Mouse (Mus musculus) stomach, embryonic 16.5 days (tissue): ENCODE measurements around the gene Gpr87. TPM values are rescaled to one million over a fixed set of nuclear protein-coding genes. Genes with fewer than 3 reads are reported as not detected.
"Not testable (repeated sequence)": the region's sequence is repeated elsewhere in the genome, so short reads cannot be mapped to it uniquely, and the experiment has no call there.

Experiments
- ATAC-seq: fragments of 200-750 bp; cut with Nextera tagmentation; 2 replicates; pipeline ENCODE4 v1.8.0; 2017; ENCODE audit warnings: moderate number of reproducible peaks, moderate TSS enrichment; ENCODE audit not compliant: insufficient read depth, low FRiP score
- H3K27ac ChIP-seq: fragments of 300-500 bp; sonication (generic); 2 replicates; pipeline ENCODE4 v1.5.1; 2014; ENCODE audit warnings: low read length
- H3K27me3 ChIP-seq: fragments of 300-500 bp; sonication (generic); 2 replicates; pipeline ENCODE4 v1.6.1; 2014; ENCODE audit warnings: low read length, control low read depth, mixed read lengths; ENCODE audit not compliant: control insufficient read depth, insufficient read depth
- H3K36me3 ChIP-seq: fragments of 300-500 bp; sonication (generic); 2 replicates; pipeline ENCODE4 v1.6.1; 2014; ENCODE audit warnings: low read length; ENCODE audit not compliant: control insufficient read depth, insufficient read depth
- H3K4me1 ChIP-seq: fragments of 300-500 bp; sonication (generic); 2 replicates; pipeline ENCODE4 v1.6.1; 2014; ENCODE audit warnings: low read length, control low read depth, mixed read lengths; ENCODE audit not compliant: control insufficient read depth, insufficient read depth
- H3K4me2 ChIP-seq: fragments of 300-500 bp; sonication (generic); 2 replicates; pipeline ENCODE4 v1.6.1; 2014; ENCODE audit warnings: low read depth, low read length, mixed read lengths
- H3K4me3 ChIP-seq: fragments of 300-500 bp; sonication (generic); replicated peaks from 2 replicates; pipeline ENCODE4 v1.5.1; 2014; ENCODE audit warnings: mild to moderate bottlenecking, low read length
- H3K9ac ChIP-seq: fragments of 300-500 bp; sonication (generic); 2 replicates; pipeline ENCODE4 v1.6.1; 2014; ENCODE audit warnings: low read length
- H3K9me3 ChIP-seq: fragments of 300-500 bp; sonication (generic); replicated peaks from 2 replicates; pipeline ENCODE4 v1.6.1; 2016; ENCODE audit warnings: low read length, control low read depth; ENCODE audit not compliant: control insufficient read depth
- WGBS: fragments of 180-500 bp; shearing (Covaris S2); extraction: QIAGEN DNeasy Blood & Tissue Kit; methylation state at CpG from one replicate; pipeline ENCODE4 v1.1.7; 2014; 5-methylcytosine and 5-hydroxymethylcytosine counted together
- polyA plus RNA-seq: library from polyadenylated mRNA; unstranded; fragments of >200 nt; fragmentation: Nextera tagmentation; extraction: Ambion mirVana; gene quantifications from 2 replicates; pipeline ENCODE4 v1.2.1, GENCODE M21; 2015

Gene Gpr87
- polyA plus RNA-seq, 1 experiment from 2014 or later = 18.6 TPM

DNA sequence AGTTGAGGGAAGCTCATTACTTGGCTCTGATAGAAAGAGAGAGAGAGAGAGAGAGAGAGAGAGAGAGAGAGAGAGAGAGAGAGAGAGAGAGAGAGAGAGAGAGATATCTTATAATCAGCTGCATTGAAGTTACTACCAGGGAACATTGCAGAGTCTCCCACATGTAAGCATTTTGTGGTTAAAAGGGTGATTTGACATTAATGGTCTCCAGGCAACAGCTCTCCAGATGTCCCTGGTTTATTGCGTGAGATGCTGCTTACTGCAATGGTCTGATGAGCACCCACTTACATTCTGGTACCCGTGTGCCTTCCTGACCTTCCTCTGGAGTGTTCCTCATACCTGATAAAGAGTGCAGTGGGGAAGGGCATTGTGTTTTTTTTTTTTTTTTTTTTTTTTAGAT lies 40.0 kb downstream of the Gpr87 start:
- 72% methylated on average over 2 of the region's 2 CpGs for WGBS
- Histone ChIP-seq H3K4me1 (no peaks in the 10 kb centered on the region), H3K9me3 (no peaks in the 10 kb centered on the region), H3K9ac (no peak overlapping the region), H3K27ac (no peak overlapping the region), H3K4me2 (no peak overlapping the region), H3K27me3 (no peaks in the 10 kb centered on the region), H3K36me3 (no peaks in the 10 kb centered on the region), H3K4me3 (no peak overlapping the region)
- ATAC-seq = no peak

DNA sequence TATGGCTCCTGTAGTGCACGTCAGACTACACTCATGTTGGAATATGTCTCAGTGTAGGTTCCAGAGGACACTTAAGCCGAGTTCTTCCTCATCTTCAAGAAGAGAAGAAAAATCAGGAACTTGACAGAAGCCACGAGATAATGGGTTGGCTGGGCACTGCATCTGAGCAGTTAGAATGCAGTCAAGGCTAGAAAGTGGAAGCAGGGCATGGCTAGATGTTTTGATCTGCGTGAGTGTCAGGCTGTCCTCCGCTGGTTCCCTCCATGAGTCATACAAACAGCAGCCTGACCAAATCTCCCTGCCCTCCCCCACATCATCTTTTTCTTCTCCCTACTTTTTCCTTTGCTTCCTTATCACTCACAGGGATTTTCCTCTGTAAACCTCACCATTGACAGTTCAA lies 41.5 kb downstream of the Gpr87 start, which contains the start of gene P2ry14:
TSS of gene P2ry14 (minus strand) at position 195 of the 400 bp plus-strand sequence.
- Histone ChIP-seq H3K9me3 (no peaks in the 10 kb centered on the region), H3K27ac (no peak within 1 kb of the TSS), H3K9ac (no peak within 1 kb of the TSS), H3K36me3 (no peaks in the 10 kb centered on the region), H3K4me2 (no peak within 1 kb of the TSS), H3K4me3 (no peak within 1 kb of the TSS), H3K27me3 (no peaks in the 10 kb centered on the region), H3K4me1 (no peaks in the 10 kb centered on the region)
- WGBS = 67% methylated on average over 5 of the region's 5 CpGs
- ATAC-seq = no peak

DNA sequence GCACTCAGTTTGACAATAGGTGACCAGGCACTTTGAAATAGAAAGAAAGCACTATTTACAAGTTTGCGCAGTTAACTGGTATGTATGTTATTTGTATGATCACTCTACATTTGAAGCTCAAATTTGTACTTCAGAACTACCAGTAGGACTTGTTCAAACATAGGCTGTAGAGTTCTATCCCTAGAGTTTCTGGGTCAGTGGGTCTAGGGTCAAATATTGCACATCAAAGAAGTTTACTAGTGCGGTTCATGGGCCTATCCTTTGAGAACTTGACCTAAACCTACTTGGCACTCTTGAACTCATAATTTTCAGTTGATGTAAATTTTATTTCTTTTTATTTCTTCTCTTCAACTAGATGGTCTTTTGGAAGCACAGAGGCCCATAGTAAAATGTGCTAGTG lies 44.3 kb downstream of the Gpr87 start:
- 93% methylated on average over 2 of the region's 2 CpGs for WGBS

DNA sequence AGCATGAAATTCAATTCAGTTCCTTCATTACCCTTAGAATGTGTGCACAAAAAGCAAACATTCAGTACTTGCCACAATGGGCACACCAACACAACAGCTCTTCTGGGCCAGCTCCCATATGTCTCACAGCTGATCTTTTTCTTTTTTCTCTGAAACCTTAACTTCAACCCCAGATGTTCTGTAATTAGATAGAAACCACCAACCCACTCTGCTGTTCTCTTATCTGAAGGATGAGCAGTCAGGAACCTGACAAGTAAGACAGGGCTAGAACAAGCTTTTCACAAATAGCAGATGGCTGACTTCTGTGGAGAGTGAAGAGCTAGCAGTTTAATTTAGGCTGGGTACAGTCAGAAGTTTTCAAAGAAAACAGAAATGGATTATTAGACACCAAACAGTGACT lies 45.3 kb downstream of the Gpr87 start:
- no peaks in the 10 kb centered on the region for H3K4me1 ChIP-seq
- H3K27me3 ChIP-seq = no peaks in the 10 kb centered on the region
- no peaks in the 10 kb centered on the region for H3K36me3 ChIP-seq
- H3K4me2 ChIP-seq = no peak overlapping the region
- H3K9me3 ChIP-seq = no peaks in the 10 kb centered on the region
- ATAC-seq = no peak
- H3K4me3 ChIP-seq = no peak overlapping the region
- H3K27ac ChIP-seq = no peak overlapping the region
- no peak overlapping the region for H3K9ac ChIP-seq

More for the DNA sequence above, 44.3 kb downstream of the Gpr87 start:
- ATAC-seq = no peak
- Histone ChIP-seq H3K4me1 (no peaks in the 10 kb centered on the region), H3K4me3 (no peak overlapping the region), H3K9me3 (no peaks in the 10 kb centered on the region), H3K9ac (no peak overlapping the region), H3K27ac (no peak overlapping the region), H3K4me2 (no peak overlapping the region), H3K27me3 (no peaks in the 10 kb centered on the region), H3K36me3 (no peaks in the 10 kb centered on the region)

DNA sequence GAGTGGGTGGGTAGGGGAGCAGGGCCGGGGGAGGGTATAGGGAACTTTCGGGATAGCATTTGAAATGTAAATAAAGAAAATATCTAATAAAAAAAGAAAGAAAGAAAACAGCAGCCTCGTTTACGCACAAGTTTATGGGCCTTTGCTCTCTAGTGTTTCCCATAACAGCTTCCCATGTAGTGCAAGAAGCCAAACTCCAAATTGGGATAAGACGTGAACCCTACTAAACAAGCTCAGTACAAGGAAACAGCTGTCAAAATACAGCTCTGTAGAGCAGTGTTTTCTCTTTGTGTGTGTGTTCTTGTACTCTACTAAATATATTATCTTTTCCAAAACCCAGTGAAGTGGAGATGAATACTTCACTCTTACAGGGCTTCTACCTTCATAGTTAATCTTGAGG lies 49.7 kb downstream of the Gpr87 start:
- Histone ChIP-seq H3K9ac (no peak overlapping the region), H3K4me2 (no peak overlapping the region), H3K4me3 (no peak overlapping the region), H3K36me3 (no peaks in the 10 kb centered on the region), H3K27me3 (no peaks in the 10 kb centered on the region), H3K27ac (no peak overlapping the region), H3K9me3 (no peaks in the 10 kb centered on the region), H3K4me1 (no peaks in the 10 kb centered on the region)
- 61% methylated on average over 5 of the region's 5 CpGs for WGBS
- ATAC-seq = no peak

DNA sequence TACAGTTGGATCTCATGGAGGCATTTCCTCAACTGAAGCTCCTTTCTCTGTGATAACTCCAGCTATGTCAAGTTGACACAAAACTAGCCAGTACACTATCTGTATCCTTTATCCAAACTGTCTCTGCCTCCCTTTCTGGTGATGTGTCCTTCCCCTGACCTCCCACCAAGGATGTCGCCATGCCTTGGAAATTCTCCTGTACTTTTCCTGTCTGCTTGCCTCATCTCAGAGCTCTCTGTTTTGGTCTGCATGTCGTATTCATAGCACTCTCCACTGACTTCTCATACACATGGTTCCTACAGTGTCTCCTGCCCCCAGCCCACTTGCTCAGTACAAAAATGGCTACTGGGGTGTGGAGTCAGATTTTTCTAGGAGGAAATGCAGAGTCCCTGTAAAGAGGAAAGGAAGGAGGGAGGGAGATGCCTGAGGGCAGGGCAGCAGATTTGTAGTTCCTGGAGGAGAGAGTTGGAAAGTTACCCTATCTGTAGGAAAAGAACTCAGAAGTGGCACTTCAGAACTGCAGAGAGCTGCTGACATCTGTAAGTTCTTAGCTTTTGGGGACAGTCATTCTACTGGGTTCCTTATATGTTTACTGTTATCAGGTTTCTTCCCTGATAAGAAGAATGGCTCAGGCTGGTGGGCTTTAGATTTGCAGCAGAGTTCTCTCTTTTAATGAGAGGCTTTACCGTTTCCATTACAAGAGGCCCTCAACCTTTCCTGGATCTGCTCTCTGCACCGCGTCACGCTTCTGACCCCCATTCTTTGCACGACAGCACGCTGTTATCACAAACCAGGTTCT lies 53.2 kb downstream of the Gpr87 start:
- WGBS = 70% methylated on average over 8 of the region's 8 CpGs
- Histone ChIP-seq H3K9me3 (no peaks in the 10 kb centered on the region), H3K9ac (no peak overlapping the region), H3K36me3 (no peaks in the 10 kb centered on the region), H3K27me3 (no peaks in the 10 kb centered on the region), H3K4me2 (no peak overlapping the region), H3K27ac (no peak overlapping the region), H3K4me1 (no peaks in the 10 kb centered on the region), H3K4me3 (no peak overlapping the region)
- ATAC-seq = no peak

DNA sequence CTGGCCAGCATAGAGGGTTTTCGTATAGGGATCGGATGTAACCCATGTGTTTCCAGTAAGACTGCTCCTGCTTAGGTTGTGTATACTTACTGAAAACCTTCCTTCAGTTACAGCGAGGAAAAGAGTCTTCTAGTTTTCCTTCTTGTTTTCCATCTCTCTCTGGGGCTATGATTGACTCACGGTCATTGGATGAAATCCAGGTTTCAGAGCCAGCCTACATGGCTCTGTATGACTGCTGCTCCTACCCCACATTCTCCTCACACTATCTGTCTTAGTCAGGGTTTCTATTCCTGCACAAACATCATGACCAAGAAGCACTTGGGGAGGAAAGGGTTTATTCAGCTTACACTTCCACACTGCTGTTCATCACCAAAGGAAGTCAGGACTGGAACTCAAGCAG lies 54.0 kb downstream of the Gpr87 start:
- 76% methylated on average over 4 of the region's 4 CpGs for WGBS
- H3K9ac ChIP-seq, H3K36me3 ChIP-seq, H3K9me3 ChIP-seq, H3K4me2 ChIP-seq, H3K27ac ChIP-seq, ATAC-seq, H3K4me3 ChIP-seq, H3K27me3 ChIP-seq, H3K4me1 ChIP-seq: not testable (repeated sequence)

DNA sequence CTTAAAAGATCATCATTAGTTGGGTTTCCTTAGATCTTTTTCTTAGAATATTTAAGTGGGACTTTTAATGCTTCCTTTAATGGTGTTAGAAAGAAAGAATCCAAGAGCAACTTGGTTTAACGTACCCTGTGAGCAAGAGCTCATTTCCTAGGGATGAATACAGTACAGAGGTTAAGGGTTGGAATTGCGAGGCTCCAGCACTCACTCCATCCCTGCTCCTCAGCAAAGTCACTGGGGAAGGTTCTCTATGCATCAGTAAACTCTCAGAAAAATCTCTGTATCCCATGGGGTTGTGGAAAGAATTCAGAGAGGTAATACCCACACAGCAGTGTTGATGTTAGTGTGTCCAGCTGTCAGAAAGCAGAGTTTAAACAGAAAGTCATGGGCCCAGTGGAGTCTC lies 54.8 kb downstream of the Gpr87 start:
- H3K4me1 ChIP-seq = no peaks in the 10 kb centered on the region
- ATAC-seq = no peak
- no peaks in the 10 kb centered on the region for H3K36me3 ChIP-seq
- H3K4me2 ChIP-seq = no peak overlapping the region
- no peak overlapping the region for H3K4me3 ChIP-seq
- H3K27ac ChIP-seq = peak overlapping the region; percentile 29; the same call in 1 of the 2 replicates
- no peaks in the 10 kb centered on the region for H3K9me3 ChIP-seq
- H3K9ac ChIP-seq = no peak overlapping the region
- 70% methylated on average over 2 of the region's 2 CpGs for WGBS
- H3K27me3 ChIP-seq = no peaks in the 10 kb centered on the region

DNA sequence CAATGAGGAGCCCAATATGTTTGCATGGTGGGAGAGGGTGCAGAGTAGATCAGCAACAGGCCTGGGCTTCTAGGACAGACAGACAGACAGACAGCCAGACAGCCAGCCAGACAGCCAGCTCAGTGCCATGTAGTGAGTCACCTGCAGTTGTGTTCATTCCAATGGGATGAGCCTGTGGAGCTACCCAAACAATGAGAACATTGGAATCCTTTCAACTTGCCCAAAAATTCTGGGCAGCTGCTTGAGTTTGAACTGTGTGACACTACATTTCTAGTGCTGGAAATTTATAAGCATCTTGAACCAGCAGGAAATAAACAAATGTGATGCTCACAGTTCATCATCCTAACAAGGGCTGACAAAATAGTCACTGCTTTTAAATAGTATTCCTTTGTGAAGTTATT lies 55.3 kb downstream of the Gpr87 start:
- Histone ChIP-seq H3K27ac (peak overlapping the region; percentile 23), H3K4me2 (no peak overlapping the region), H3K9me3 (no peaks in the 10 kb centered on the region), H3K4me3 (no peak overlapping the region), H3K9ac (no peak overlapping the region), H3K27me3 (no peaks in the 10 kb centered on the region), H3K4me1 (no peaks in the 10 kb centered on the region), H3K36me3 (no peaks in the 10 kb centered on the region)
- no peak for ATAC-seq
